Mouse (Mus musculus): ENCODE measurements around the gene Ylpm1.

- TF ChIP-seq POLR2A (IDR thresholded peaks at IDR 0.05; ENCODE audit: extremely low read depth, insufficient read depth, low read length) (no peak), CTCF (IDR thresholded peaks at IDR 0.05; ENCODE audit: low read depth, low read length) (no peak)
These were observed 116.6 kb downstream of the Ylpm1 start for GRCm38 (mm10) chr12:85112550-85113251.
